Mouse (Mus musculus): ENCODE data around the gene Thsd4.

The Thsd4 gene

GRCm38 (mm10) chr9:60384751-60385150, 137.1 kb downstream of the Thsd4 start:
- in situ Hi-C loops (cut with MboI; ENCODE audit: low sequenced_read_pairs): no loop called here

DNA sequence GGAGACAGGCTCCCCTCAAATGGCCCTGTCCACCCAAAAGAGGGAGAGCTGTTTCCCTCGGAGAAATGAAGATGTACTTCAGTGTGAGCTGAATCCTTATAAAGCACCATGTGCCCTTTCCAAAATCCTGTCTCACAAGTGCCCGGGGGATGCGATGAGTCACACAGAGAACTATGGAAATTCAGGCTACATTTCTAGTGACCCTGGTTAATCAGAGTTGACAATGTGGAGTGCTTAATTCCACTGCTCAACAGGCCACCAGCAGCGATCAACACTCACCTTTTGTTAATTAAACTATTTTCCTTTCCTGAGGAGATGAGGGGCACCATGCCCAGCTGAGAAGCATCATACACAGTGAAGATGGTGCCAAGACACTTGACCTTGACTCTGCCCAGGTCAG, 138.9 kb downstream of the Thsd4 start:
- in situ Hi-C loops (cut with MboI; ENCODE audit: low sequenced_read_pairs): no loop called here

DNA sequence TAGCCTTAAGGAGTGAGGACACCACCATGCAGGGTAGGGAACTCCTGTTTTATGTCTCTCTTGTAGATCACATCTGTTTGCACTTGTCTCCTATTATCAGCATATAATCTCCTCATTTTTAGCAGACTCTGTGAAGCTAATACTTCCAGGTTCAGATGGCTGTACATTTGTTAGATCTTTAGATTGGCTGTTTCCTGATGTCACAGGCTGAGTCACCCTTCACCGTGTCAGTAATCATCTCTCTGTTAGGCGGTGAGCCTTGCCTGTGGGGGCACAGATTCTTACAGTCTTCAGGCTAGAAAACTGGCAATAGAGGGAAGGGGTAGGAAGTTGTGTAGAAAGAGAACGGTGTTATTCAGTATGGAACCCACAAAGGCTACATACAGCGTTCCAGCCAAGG, 139.3 kb downstream of the Thsd4 start:
- in situ Hi-C loops (cut with MboI; ENCODE audit: low sequenced_read_pairs): no loop called here

DNA sequence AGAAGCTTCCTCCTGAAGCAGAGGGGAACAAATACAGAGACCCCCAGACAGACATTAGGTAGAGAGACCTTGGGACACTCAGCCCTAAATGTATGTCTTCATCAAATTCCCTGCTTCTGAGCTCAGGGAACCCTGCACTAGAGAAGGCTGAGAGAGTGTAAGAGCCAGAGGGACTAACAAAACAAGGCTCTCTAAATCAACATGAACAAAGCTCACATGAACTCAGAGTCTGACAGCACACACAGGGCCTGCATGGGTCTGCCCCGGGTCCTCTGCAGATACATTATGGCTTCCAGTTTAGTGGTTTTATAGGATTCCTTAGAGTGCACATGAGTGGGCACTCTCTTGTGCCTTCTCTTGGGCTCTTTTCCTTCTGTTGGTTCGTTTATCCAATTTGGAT, 140.8 kb downstream of the Thsd4 start:
- in situ Hi-C loops (cut with MboI; ENCODE audit: low sequenced_read_pairs): no loop called here

DNA sequence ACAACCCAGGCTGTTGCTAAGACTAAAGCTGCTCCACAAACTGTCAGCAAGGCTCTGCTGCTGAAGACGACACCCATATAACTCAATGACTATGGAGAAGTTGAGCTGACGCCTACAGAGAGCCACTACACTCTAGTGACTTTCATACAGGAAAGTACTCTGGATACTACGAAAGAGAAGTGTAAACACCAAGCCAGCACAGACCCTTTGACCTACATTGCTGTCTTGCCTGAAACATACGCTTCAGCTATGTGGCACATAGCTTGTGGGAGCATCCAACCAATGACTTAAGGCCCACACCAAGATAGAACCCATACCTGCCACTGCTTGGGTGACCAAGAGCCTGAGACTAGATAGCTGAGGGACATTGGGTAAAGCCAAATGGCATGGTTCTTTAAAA, 141.3 kb downstream of the Thsd4 start:
- in situ Hi-C loops (cut with MboI; ENCODE audit: low sequenced_read_pairs): no loop called here

DNA sequence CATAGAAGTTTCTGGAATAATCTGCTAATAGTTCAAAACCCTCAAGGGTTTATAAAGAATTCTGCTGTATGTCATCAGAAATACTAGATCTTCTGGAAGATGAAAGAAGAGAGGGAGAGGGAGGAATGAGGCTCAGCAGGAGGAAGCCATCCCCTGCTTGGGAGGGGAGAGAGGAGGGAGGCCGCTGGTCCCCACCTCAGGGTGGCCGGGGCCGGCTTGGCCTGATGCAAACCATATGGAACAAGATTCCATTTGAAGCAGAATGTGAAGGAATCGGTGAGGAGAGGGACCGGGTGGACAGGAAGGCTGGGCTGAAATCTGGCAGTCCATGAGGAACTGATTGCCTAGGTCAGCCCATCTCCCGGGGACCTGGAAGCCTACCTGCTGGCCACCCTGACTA, 143.6 kb downstream of the Thsd4 start:
- in situ Hi-C loops (cut with MboI; ENCODE audit: low sequenced_read_pairs): no loop called here

GRCm38 (mm10) chr9:60373161-60373737, 148.6 kb downstream of the Thsd4 start:
- in situ Hi-C loops (cut with MboI; ENCODE audit: low sequenced_read_pairs): no loop called here

- in situ Hi-C loops (cut with MboI; ENCODE audit: low sequenced_read_pairs): no loop called here
Observed at GRCm38 (mm10) chr9:60368516-60368915, 153.3 kb downstream of the Thsd4 start.

DNA sequence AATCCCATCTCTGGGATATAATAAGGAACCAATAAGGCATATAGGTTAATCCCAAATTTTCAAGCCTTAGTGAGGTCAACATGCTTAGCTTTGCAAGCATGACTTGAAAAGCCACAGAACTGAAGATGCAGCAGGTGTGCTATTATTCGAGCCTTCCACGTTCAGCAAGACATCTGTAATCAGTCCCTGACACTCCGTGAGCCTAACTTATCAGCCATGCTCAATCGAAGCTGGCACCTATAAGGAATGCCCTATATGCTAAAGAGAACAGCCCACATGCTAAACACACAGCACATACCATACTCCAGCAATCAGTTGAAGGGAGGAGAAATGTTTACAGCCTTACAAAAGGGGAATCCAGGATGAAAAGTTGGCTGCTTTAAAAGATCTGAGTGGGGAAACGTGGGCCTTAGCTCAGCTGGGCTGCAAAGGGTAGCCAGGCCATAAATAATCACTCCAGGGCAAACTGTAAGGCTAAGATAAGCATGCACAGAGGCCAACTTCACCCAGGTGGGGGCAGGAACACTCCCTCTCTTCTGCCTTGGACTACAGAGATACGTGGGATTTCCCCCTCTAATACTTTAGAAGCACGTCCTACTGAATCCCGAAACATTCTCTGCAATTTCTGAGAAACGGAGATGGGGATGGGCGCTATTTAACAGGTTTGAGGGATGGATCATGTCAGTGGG, 154.1 kb downstream of the Thsd4 start:
- in situ Hi-C loops (cut with MboI; ENCODE audit: low sequenced_read_pairs): no loop called here

GRCm38 (mm10) chr9:60364166-60364781, 157.6 kb downstream of the Thsd4 start:
- in situ Hi-C loops (cut with MboI; ENCODE audit: low sequenced_read_pairs): no loop called here

GRCm38 (mm10) chr9:60352351-60352750, 169.5 kb downstream of the Thsd4 start:
- in situ Hi-C loops (cut with MboI; ENCODE audit: low sequenced_read_pairs): no loop called here

DNA sequence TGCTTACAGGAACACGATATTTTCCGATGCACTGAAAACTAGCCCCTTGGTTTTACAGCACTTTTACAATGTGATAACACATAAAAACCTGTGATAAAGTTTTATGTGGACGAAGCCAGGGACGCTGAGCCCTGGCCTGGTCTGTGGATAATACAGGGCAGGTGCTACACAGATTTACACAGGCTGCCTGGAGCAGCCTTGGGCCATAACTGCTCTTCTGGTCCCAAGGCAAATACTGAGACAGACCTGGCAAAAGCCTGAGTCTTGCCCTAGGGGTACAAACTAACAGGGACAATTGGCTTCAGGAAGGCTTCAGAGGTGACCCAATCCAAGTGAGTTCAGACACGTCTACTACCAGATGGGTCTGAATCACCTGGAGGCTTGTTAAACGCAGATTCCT, 170.7 kb downstream of the Thsd4 start:
- in situ Hi-C loops (cut with MboI; ENCODE audit: low sequenced_read_pairs): no loop called here

GRCm38 (mm10) chr9:60336147-60336546, 185.7 kb downstream of the Thsd4 start:
- in situ Hi-C loops (cut with MboI; ENCODE audit: low sequenced_read_pairs): no loop called here

GRCm38 (mm10) chr9:60335455-60335854, 186.4 kb downstream of the Thsd4 start:
- in situ Hi-C loops (cut with MboI; ENCODE audit: low sequenced_read_pairs): no loop called here

DNA sequence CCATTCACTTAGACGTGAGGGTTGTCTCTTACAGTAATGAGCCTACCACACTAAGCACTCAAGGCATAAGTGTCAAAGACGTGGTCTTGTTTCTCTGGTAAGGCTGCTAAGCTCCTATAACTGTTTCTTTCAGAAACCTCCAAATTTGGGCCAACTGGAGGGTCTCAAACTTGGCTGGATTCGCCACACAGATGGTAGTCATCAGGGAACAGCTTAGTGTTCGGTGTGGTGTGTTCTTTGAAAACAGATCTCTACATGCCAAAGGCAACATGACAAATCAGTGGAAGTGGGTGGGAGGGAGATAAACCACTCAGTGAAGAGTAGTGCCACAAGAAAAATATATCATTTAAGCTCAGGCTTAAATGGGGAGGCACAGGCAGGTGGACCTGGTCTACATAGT, 191.9 kb downstream of the Thsd4 start:
- in situ Hi-C loops (cut with MboI; ENCODE audit: low sequenced_read_pairs): no loop called here

- in situ Hi-C loops (cut with MboI; ENCODE audit: low sequenced_read_pairs): no loop called here
Observed at GRCm38 (mm10) chr9:60324716-60325115, 197.1 kb downstream of the Thsd4 start.

GRCm38 (mm10) chr9:60323435-60323834, 198.4 kb downstream of the Thsd4 start:
- in situ Hi-C loops (cut with MboI; ENCODE audit: low sequenced_read_pairs): no loop called here

DNA sequence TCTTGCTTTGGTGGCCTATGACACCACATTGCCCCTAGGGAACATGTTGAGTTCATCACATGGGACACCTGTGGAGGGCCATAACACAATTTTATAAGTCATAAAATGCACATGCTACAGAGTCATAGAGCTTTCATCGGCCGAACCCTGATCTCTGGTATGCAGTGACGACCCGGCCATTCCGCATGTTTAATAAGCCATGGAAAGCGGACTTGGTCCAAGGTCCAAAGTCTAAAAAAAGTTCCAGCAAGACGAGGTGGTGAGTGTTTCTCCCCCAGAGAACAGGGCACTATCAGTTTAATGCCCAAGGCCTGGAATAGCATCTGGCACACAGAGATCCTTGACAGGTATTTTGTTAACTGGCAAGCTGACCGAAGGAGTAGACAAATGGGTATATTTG, 204.6 kb downstream of the Thsd4 start:
- in situ Hi-C loops (cut with MboI; ENCODE audit: low sequenced_read_pairs): no loop called here

DNA sequence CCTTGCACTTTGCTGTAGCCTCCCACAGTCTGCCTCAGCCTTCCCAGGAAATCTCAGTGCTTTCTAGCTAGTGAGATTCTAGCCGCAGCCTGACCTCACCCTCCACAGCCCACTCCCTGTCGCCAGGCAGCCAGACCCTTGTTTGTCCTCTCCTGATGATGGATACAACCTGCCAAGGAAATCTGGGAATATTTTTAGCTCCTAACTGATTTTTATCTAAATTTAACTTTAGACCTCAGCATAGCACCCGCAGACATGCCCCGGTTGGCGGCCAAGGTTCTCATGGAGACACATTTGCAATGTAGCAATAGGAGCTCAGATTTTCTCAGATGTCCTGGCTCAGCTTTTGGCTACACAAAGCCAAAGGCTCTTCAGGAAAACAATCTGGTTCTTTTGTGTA, 205.3 kb downstream of the Thsd4 start:
- in situ Hi-C loops (cut with MboI; ENCODE audit: low sequenced_read_pairs): no loop called here

DNA sequence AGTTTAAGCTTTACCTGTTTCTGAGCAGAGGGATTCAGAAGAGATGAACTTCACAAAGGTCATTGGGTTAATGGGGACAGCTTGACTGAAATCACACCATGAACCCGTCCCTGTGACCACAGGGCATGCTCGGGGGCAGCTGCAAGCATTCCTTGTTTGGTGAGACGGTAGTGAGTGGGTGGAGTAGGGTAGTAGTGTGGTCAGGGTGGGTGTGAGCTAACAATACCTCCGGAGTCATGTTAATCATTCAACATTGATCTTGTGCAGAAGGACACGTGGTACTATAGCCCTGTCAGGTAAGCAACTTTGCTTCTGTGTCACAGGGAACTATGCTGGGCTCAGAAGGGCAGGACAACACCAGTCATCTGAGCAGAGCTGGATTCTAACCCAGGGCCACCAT, 206.3 kb downstream of the Thsd4 start:
- in situ Hi-C loops (cut with MboI; ENCODE audit: low sequenced_read_pairs): no loop called here

DNA sequence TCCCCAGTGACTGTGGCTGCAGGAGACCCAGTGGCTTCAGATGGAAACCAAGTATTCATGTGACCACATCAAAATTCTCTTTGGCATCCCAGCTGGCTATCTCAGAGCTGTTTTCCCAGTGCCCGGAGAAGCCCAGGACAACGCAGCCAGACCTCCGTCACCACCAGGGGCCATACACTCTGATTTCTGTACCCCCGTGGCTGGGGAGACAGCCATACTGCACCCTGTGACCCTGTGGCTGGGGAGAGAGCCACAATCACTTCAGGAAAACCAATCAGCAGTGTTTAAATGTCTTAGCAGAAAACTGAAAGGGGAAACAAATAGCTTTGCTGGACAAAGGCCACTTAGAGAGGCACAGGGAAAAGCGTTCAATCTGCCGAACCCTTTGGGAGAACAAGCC, 208.2 kb downstream of the Thsd4 start:
- in situ Hi-C loops (cut with MboI; ENCODE audit: low sequenced_read_pairs): no loop called here

DNA sequence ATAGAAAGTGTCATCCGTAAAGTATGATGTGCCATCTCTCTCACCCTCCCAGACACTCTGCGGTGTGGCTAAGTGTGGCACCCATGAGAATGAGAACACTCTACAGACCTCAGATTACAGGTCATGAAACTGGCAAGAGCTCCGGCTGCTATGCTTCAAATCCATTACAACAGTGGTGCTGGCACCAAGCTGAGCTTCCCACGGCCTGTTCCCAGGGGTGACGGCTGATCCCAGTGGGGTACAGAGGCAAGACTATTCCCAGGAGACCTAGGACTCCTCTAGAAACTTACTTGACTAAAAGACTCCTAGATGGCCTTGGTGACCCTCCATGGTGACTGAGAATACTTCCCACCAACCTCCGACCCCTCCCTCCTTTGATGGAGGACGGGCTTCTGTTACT, 209.2 kb downstream of the Thsd4 start:
- in situ Hi-C loops (cut with MboI; ENCODE audit: low sequenced_read_pairs): no loop called here

Measured in CH12F3 (cell line).